Mouse (Mus musculus) liver, adult (tissue): ENCODE data around the gene Tnfrsf25.

Source experiments
- GATA4 ChIP-seq: IDR thresholded peaks from 2 replicates; pipeline ENCODE4 v1.6.1; 2014; ENCODE audit warnings: mild to moderate bottlenecking, low read length; ENCODE audit not compliant: insufficient replicate concordance

Tnfrsf25 gene

GRCm38 (mm10) chr4:152125161-152126025, 9.7 kb downstream of the Tnfrsf25 start:
- no peak for TF ChIP-seq GATA4

DNA sequence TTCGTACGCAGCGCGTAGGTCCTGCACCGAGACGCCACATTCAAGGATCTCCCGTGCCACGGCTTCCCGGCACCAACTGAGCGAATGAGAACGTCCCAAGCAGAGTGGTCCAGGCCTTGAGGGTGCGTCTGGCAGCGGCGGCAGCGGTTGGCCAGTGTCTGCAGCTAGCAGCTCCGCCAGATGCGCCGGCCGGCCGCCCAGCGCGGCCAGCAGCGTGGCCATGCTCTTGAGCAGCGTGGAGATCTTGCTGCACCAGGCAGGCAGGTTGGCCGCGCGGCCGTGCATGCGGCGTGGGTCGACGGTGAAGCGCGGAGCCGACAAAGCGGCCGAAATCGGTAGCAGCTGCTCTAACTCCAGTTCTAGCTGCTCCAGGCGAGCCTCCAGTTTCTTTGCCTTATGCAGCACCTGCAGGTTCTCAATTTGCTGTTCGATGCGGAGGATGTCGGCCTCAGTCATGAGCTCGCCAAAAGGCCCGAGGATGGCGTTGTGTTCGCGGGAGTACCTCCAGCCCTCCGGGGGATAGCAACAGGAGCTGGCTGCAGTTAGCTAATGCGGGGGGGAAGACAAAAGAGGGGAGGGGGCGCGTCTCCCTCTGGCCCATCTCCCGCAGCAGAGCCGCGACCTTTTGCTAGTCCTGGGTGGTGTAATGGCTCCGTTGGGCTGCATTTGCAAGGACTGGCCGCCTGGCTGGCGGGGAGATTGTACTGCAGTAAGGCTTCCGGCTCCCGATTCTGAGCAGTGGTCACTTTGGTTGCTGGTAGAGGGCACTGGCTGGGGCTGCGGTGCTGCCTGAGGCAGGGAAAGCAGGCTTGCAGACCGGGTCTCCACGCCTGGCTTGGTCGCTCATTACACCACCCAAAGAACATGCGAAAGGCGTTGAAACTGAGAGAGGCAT, 10.5 kb downstream of the Tnfrsf25 start:
- TF ChIP-seq GATA4 = no peak

DNA sequence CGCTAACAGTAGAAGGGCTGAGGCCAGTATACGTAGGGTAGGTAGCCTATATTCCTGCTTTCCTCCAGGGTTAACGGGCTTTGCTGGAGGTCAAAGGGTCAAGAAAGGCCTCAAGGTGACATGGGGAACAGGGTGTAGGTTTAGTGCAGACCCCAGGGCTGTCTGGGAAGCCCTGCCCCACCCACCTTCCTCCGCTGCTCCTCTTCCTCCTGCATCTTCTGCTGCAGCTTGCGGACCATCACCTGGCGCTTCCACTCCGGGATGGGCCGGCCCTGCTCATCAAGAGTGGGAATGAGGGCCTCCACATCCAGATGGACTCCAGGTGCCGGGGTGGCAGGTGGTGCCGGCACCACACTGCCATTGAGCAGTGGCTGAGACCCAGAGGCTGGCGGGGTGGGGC, 12.2 kb downstream of the Tnfrsf25 start:
- no peak for TF ChIP-seq GATA4

GRCm38 (mm10) chr4:152128784-152129183, 13.1 kb downstream of the Tnfrsf25 start:
- no peak for TF ChIP-seq GATA4

- no peak for TF ChIP-seq GATA4
These were observed 13.7 kb downstream of the Tnfrsf25 start for GRCm38 (mm10) chr4:152129395-152129930.

DNA sequence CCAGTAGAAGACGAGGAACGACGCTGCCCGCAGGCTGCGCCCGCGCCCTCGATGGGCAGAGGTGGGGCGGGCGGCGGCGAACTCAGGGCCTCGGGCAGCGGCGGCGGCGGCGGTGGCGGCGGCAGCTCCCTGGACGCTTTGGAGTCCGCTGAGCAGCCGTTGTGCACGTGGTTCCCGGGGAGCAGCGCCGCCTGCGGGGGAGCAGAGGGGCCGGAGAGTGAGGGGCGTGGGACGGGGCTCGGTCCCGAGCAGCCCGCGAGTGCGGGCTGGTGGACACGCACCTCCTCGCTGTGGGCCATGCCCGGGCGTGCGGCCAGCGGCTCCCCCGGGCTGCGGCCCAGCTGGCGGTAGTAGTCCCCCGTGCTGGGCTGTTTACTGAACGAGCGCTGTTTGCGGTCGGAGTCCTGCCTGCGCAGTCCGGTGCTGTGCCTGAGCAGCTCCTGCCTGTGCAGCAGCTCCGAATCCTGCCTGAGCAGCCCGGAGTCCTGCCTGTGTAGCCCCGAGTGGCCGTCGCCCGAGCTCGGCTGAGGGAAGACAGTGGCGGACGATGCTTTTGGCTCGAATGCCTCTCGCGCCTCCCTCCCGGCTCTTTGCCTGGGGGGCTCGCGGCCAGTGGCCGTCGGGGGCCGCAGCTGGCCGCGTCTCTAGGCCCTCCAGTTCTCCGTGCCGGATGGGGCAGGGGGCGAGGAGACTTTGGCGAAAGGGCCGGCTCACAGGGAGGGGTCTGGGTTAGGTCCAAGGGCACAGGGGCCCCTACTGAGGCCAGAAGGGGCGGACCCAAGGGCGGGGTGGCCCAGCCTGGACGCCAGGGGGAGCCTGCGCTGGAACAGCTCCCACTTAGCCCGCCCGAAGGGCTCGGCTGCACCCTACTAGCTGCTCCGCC, 15.3 kb downstream of the Tnfrsf25 start:
- TF ChIP-seq GATA4 = no peak

GRCm38 (mm10) chr4:152131809-152132771, 16.4 kb downstream of the Tnfrsf25 start:
- TF ChIP-seq GATA4 = no peak

DNA sequence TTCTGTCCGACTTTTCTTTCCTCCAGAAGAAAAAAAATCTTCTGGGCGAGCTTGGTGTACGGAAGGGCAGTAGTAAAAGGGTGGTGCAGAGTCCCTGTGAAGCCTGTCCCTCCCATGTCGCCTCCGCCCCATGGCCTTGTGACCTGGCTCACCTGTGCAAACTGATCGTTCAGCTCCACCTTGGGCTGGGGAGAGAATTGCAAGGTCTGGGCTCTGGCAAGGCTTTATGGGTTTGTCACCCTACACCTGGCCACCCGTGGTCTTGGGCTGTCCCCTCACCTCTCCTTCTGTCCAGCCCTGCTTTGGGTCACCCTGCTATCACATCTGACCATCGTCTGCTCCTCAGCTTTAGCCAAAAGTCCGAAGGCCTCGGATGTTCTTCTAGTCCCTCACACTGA, 17.0 kb downstream of the Tnfrsf25 start:
- TF ChIP-seq GATA4 = no peak

DNA sequence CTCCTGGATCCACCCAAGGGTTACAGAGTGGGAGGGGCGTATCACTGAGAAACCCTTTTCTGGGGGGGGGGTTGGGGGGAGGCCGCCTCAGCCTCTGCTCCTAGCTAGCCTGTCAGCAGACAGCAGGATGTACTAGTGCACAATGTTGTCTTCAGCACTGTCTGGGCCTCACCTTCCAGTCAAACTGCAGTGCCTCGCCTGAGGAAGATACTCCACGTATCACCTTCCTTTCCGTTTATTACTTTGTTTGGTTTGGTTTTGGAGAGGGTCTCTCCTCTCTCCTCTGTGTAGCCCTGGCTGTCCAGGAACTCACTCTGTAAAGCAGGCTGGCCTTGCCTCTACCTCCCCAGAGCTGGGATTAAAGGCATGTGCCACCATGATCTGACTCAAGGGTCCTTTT, 17.5 kb downstream of the Tnfrsf25 start:
- no peak for TF ChIP-seq GATA4

GRCm38 (mm10) chr4:152134507-152134906, 18.8 kb downstream of the Tnfrsf25 start:
- no peak for TF ChIP-seq GATA4

DNA sequence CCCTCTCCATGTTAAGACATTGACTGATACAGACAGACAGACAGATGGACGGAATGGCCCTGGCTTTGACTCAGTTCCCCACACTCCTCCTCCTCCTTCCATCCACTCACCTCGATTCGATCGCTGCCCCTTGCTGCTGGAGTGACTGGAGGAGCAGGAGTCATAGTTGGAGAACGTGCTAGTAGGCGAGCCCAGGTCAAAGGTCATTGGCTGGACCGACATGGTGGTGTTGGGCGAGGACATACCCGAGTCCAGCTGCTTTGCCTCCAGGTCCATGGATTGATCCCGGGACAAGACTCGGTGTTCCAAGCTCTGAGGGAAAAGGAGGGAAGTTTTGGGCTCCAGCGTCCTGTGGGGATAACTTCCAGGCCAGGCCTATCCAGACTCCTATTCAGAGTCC, 19.6 kb downstream of the Tnfrsf25 start:
- TF ChIP-seq GATA4 = no peak

- no peak for TF ChIP-seq GATA4
These were observed 20.6 kb downstream of the Tnfrsf25 start for GRCm38 (mm10) chr4:152136112-152136875.

DNA sequence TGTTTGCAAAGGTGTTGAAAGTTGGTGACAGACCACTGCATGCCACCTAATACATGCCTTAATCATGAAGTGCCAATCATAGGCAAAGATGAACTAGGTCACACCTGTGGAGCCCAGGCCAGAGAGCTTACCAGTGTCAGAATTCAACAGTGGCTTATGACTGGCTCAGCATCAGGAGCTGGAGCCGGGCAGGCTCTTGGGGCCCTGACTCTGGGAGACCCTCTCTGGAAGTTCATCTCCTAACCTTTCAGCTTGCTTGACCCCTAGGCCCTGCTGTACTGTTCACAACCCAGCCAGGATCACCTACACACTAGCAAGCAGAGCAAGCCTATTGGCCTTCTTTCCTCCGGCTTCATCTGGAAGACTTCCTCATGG, 21.1 kb downstream of the Tnfrsf25 start:
- no peak for TF ChIP-seq GATA4

- no peak for TF ChIP-seq GATA4
These were observed 22.9 kb downstream of the Tnfrsf25 start for GRCm38 (mm10) chr4:152138497-152139260.
